Mouse (Mus musculus): ENCODE measurements around the gene Adsl.
A peak's percentile ranks its signal among the peaks of the same experiment; 100 is the strongest.

The Adsl gene

DNA sequence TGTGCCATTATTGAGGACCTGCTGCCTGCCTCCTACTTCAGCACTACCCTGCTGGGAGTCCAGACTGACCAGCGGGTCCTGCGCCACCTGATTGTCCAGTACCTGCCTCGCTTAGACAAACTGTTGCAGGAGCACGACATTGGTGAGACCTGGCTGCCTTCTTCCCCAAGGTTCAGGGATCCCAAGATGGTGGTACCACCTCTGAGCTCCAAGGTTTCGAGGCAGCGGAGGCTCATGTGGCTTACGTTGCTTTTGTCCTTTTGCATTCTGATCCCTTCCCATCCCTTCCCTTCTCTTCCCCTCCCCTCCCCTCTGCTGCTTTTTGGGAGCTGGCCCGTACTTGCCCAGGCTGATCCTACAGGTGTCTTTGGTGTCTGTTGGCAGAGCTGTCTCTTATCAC, 59.6 kb downstream of the Adsl start:
- DNase-seq (ENCODE audit: low read depth) = no peak

DNA sequence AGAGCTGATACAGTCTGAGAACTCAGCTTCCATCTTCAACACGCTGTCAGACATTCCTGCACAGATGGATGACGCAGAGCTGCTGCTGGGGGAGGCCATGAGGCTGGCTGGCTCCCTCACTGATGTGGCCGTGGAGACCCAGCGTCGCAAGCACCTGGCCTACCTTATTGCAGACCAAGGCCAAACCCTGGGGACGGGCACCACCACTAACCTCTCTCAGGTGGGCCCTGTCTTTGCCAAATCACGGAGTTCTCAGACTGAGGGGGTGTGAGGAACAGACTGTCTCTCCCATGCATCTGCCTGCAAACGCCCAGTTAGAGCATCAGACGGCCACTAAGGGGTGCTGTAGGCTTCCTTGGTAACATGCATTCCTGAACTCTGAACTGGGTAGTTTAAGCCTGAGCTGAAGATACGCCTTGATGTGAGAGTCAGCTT, 60.4 kb downstream of the Adsl start:
- DNase-seq (ENCODE audit: low read depth) = peak; percentile 53

- DNase-seq (ENCODE audit: low read depth) = no peak
These were observed 61.8 kb downstream of the Adsl start for GRCm38 (mm10) chr15:81010114-81010513.

DNA sequence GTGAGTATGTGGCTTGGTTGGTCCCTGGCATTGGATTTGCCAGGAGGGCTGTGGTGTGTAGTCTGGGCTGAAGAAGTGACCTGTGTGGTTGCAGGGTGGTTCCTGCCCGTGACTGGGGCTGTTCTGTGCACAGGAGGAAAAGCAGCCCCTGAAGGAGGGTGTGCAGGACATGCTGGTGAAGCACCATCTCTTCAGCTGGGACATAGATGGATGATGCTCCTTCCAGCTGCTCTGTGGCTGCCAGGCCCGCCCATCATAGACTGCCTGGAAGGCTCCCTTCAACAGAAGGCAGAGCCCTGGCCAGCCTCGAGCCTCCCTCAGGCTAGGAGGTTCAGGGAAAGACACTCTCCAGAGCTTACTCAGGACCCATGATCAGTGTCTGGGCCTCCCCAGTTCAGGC, 63.2 kb downstream of the Adsl start:
- DNase-seq (ENCODE audit: low read depth) = no peak

DNA sequence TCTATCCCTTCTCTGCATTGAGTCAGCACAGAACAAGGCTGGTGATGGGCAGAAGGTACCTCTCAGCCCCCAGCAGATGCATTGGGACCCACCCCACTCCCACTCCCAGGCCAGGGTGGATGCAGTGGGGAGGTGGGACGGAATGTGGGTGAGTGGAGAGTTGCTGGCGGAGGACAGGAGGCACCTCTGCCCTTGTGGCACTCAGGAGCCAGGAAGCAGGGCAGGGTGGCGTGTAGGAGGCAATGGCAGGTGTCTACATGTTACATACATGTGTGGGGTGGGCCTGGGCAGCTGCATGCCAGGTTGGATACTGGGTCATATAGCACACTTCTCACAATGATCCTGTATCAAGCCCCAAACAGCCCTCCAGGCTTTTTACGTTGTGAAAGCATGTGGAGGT, 64.1 kb downstream of the Adsl start:
- no peak for DNase-seq (ENCODE audit: low read depth)

DNA sequence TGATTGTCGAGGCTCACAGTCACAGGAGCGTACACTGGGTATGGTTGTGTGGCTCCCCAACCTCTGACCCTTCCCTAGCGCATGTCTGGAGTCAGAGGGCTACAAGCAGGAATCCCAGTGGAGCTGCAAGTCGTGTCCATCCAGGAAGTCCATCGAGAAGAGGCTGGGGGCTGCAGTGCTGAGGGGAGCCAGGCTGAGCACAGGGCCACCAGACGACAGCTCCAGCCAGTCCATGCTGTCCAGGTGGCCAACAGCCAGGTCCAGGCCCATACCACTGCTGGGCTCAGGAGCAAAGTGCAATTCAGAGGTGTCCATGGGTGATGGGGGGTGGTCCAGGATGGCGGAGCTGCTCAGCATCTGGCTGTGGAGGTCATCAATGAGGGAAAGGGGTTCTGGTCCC, 64.9 kb downstream of the Adsl start:
- no peak for DNase-seq (ENCODE audit: low read depth)

GRCm38 (mm10) chr15:81015068-81015744, 66.9 kb downstream of the Adsl start:
- no peak for DNase-seq (ENCODE audit: low read depth)

- DNase-seq (ENCODE audit: low read depth) = no peak
These were observed 68.2 kb downstream of the Adsl start for GRCm38 (mm10) chr15:81016488-81016887.

DNA sequence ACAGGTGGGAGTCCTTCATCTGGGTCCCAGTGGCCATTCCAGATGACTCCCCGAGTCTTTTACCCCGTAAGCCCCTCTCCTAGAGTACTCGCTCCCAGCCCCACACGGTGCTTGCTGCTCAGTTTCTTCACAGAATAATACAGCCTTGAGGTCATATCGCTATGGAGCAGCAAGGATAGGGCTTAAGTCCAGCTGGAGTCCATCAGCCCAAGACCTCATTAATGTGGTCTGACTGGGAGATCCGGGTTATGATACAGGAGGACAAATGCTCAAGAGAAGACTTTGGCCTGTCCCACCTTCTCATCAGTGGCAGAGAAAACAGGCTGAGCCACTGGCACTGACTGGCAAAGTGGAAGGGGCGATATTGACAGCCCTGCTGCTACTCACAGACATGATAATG, 69.0 kb downstream of the Adsl start:
- DNase-seq (ENCODE audit: low read depth) = no peak

Data from naive thymus-derived CD4-positive, alpha-beta T cell, adult 2 months (primary cell).